ENCODE assay signal across 1 mouse cellular context in the genomic region with DNA sequence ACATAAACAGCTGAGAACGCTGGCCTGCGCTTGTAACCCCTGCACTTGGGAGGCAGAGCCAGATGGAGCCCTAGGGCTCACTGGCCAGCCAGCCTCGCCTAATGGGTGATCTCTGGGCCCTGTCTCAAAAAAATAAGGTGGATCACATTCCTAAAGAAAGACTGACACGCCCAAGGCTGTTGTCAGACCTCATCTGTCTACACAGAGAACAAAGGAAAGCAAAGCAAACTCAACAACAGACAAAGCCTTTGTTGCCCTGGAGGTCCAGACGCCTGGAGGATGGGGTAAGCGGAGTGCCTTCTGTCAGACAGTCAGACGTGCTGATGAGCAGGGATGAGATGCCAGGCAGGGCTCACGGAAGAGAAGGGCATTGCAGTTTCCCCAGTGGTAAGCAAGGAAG.
TF ChIP-seq lines count a peak whose summit lies in the region.

No protein-coding gene starts in this region.

TF ChIP-seq in myocyte, 11 proteins besides CTCF, POLR2A, EP300 and RAD21:
- TF ChIP-seq E2F4 (IDR thresholded peaks at IDR 0.05; ENCODE audit: insufficient read depth), result no peak
- TF ChIP-seq POLR2AphosphoS2 (IDR thresholded peaks at IDR 0.05; ENCODE audit: insufficient read length, low read depth), result no peak
- no peak for TF ChIP-seq MAX (IDR thresholded peaks at IDR 0.05; ENCODE audit: low read depth)
- TF ChIP-seq TCF3 (IDR thresholded peaks at IDR 0.05; ENCODE audit: insufficient read length, low read depth), result no peak
- TF ChIP-seq MYOG (IDR thresholded peaks at IDR 0.05; ENCODE audit: control insufficient read depth in 1 of 3, insufficient read depth in 1 of 3, insufficient read length in 2 of 3, low read depth in 2 of 3), result peak in 2 of 3 experiments; percentile 17 to 23
- TF ChIP-seq MYOD1 (IDR thresholded peaks at IDR 0.05; ENCODE audit: control insufficient read depth in 1 of 3, insufficient read length in 2 of 3, low read depth in 2 of 3), result peak in 1 of 3 experiments; percentile 52
- no peak for TF ChIP-seq SRF (IDR thresholded peaks at IDR 0.05; ENCODE audit: control insufficient read depth, insufficient read length, low read depth)
- no peak for TF ChIP-seq REST (IDR thresholded peaks at IDR 0.05; ENCODE audit: insufficient read depth, insufficient read length)
- no peak for TF ChIP-seq CEBPB (IDR thresholded peaks at IDR 0.05; ENCODE audit: insufficient read depth, poor library complexity, severe bottlenecking)
- no peak for TF ChIP-seq USF1 (IDR thresholded peaks at IDR 0.05; ENCODE audit: low read depth)
- no peak for TF ChIP-seq TCF12 (IDR thresholded peaks at IDR 0.05; ENCODE audit: insufficient read depth, poor library complexity, severe bottlenecking)
